Mouse (Mus musculus): Measurements from ENCODE around the gene Pde4d.

The Pde4d gene

GRCm38 (mm10) chr13:109813924-109814323, 1364.2 kb downstream of the Pde4d start:
- DNase-seq (ENCODE audit: low spot score in 2 of 2): no peak

- no peak for DNase-seq (ENCODE audit: low spot score in 2 of 2)
Observed at GRCm38 (mm10) chr13:109819071-109819470, 1369.3 kb downstream of the Pde4d start.

- DNase-seq (ENCODE audit: low spot score in 2 of 2): no peak
Observed at GRCm38 (mm10) chr13:109820141-109820540, 1370.4 kb downstream of the Pde4d start.

GRCm38 (mm10) chr13:109820866-109821265, 1371.1 kb downstream of the Pde4d start:
- no peak for DNase-seq (ENCODE audit: low spot score in 2 of 2)

- DNase-seq (ENCODE audit: low spot score in 2 of 2): no peak
Observed at GRCm38 (mm10) chr13:109821725-109822412, 1372.1 kb downstream of the Pde4d start.

GRCm38 (mm10) chr13:109822413-109823298, 1372.9 kb downstream of the Pde4d start:
- peak; percentile 81 to 86 for DNase-seq (ENCODE audit: low spot score in 2 of 2)

- no peak for DNase-seq (ENCODE audit: low spot score in 2 of 2)
Observed at GRCm38 (mm10) chr13:109823307-109824031, 1373.7 kb downstream of the Pde4d start.

GRCm38 (mm10) chr13:109825891-109826290, 1376.1 kb downstream of the Pde4d start:
- DNase-seq (ENCODE audit: low spot score in 2 of 2): no peak

GRCm38 (mm10) chr13:109827341-109827740, 1377.6 kb downstream of the Pde4d start:
- DNase-seq (ENCODE audit: low spot score in 2 of 2): no peak

GRCm38 (mm10) chr13:109827909-109828308, 1378.2 kb downstream of the Pde4d start:
- DNase-seq (ENCODE audit: low spot score in 2 of 2): no peak

- DNase-seq (ENCODE audit: low spot score in 2 of 2): no peak
Observed at GRCm38 (mm10) chr13:109829444-109829843, 1379.7 kb downstream of the Pde4d start.

GRCm38 (mm10) chr13:109834935-109835334, 1385.2 kb downstream of the Pde4d start:
- no peak for DNase-seq (ENCODE audit: low spot score in 2 of 2)

- no peak for DNase-seq (ENCODE audit: low spot score in 2 of 2)
Observed at GRCm38 (mm10) chr13:109837453-109837852, 1387.7 kb downstream of the Pde4d start.

- DNase-seq (ENCODE audit: low spot score in 2 of 2): no peak
Observed at GRCm38 (mm10) chr13:109837921-109838320, 1388.2 kb downstream of the Pde4d start.

- no peak for DNase-seq (ENCODE audit: low spot score in 2 of 2)
Observed at GRCm38 (mm10) chr13:109840251-109840650, 1390.5 kb downstream of the Pde4d start.

- DNase-seq (ENCODE audit: low spot score in 2 of 2): no peak
Observed at GRCm38 (mm10) chr13:109841140-109841822, 1391.5 kb downstream of the Pde4d start.

- DNase-seq (ENCODE audit: low spot score in 2 of 2): no peak
Observed at GRCm38 (mm10) chr13:109842982-109843381, 1393.2 kb downstream of the Pde4d start.

- DNase-seq (ENCODE audit: low spot score in 2 of 2): no peak
Observed at GRCm38 (mm10) chr13:109844828-109845227, 1395.1 kb downstream of the Pde4d start.

- DNase-seq (ENCODE audit: low spot score in 2 of 2): no peak
Observed at GRCm38 (mm10) chr13:109863826-109864225, 1414.1 kb downstream of the Pde4d start.

GRCm38 (mm10) chr13:109864311-109864710, 1414.6 kb downstream of the Pde4d start:
- no peak for DNase-seq (ENCODE audit: low spot score in 2 of 2)

GRCm38 (mm10) chr13:109880392-109880791, 1430.6 kb downstream of the Pde4d start:
- DNase-seq (ENCODE audit: low spot score in 2 of 2): no peak

Measured in urinary bladder, postnatal 4 days (tissue).